Mouse (Mus musculus) neural tube, embryonic 10.5 days (tissue): Measurements from ENCODE around the gene Akap7.

Source experiments
- DNase-seq: peaks from one replicate; pipeline ENCODE4 v3.0.0-alpha.2; 2017; ENCODE audit warnings: low spot score; ENCODE audit errors: extremely low spot score

Gene Akap7

GRCm38 (mm10) chr10:25298264-25298671 is 9.4 kb downstream of the Akap7 start:
- DNase-seq = no peak

GRCm38 (mm10) chr10:25297666-25298263 is 9.9 kb downstream of the Akap7 start:
- peak; percentile 32 for DNase-seq

- DNase-seq = peak; percentile 84
These were observed 10.9 kb downstream of the Akap7 start for GRCm38 (mm10) chr10:25296657-25297369.

GRCm38 (mm10) chr10:25296286-25296656 is 11.4 kb downstream of the Akap7 start:
- no peak for DNase-seq

- no peak for DNase-seq
These were observed 11.8 kb downstream of the Akap7 start for GRCm38 (mm10) chr10:25295836-25296235.

GRCm38 (mm10) chr10:25294999-25295398 is 12.7 kb downstream of the Akap7 start:
- DNase-seq = no peak

GRCm38 (mm10) chr10:25293796-25294195 is 13.9 kb downstream of the Akap7 start:
- DNase-seq = no peak

- no peak for DNase-seq
These were observed 16.6 kb downstream of the Akap7 start for GRCm38 (mm10) chr10:25291053-25291452.

GRCm38 (mm10) chr10:25285100-25285811 is 22.4 kb downstream of the Akap7 start:
- no peak for DNase-seq

- no peak for DNase-seq
These were observed 23.1 kb downstream of the Akap7 start for GRCm38 (mm10) chr10:25284427-25285099.

GRCm38 (mm10) chr10:25283397-25283796 is 24.3 kb downstream of the Akap7 start:
- no peak for DNase-seq

GRCm38 (mm10) chr10:25280141-25280540 is 27.5 kb downstream of the Akap7 start:
- no peak for DNase-seq

- no peak for DNase-seq
These were observed 28.3 kb downstream of the Akap7 start for GRCm38 (mm10) chr10:25279406-25279805.

GRCm38 (mm10) chr10:25275492-25275891 is 32.2 kb downstream of the Akap7 start:
- no peak for DNase-seq

GRCm38 (mm10) chr10:25274621-25275330 is 32.9 kb downstream of the Akap7 start:
- DNase-seq = no peak

- DNase-seq = no peak
These were observed 33.9 kb downstream of the Akap7 start for GRCm38 (mm10) chr10:25273731-25274130.

GRCm38 (mm10) chr10:25271756-25272155 is 35.9 kb downstream of the Akap7 start:
- no peak for DNase-seq

- DNase-seq = no peak
These were observed 36.5 kb downstream of the Akap7 start for GRCm38 (mm10) chr10:25271207-25271606.

- DNase-seq = no peak
These were observed 39.0 kb downstream of the Akap7 start for GRCm38 (mm10) chr10:25268476-25269351.

- DNase-seq = no peak
These were observed 46.5 kb downstream of the Akap7 start for GRCm38 (mm10) chr10:25261176-25261575.
